Mouse (Mus musculus): ENCODE measurements at regions not wholly inside any gene's neighbourhood (a gene's known extent, or its start where the extent isn't known, plus 50 kb on each side); places are given as distances from the start of the nearest gene placed in this dataset.

- H3K9ac ChIP-seq (replicated peaks), result no peak overlapping the region
- no peaks in the 10 kb centered on the region for H3K36me3 ChIP-seq
- no peak overlapping the region for H3K4me3 ChIP-seq (replicated peaks)
- ATAC-seq (ENCODE audit: insufficient number of reproducible peaks, insufficient read depth, low FRiP score, low TSS enrichment, low read depth), result no peak
- peaks cover 18% of the 10 kb centered on the region; the same call in 1 of the 2 replicates for H3K4me1 ChIP-seq (replicated peaks)
- H3K4me2 ChIP-seq, result no peak overlapping the region
- H3K9me3 ChIP-seq, result no peaks in the 10 kb centered on the region
- H3K27ac ChIP-seq, result no peak overlapping the region
- peaks cover 76% of the 10 kb centered on the region for H3K27me3 ChIP-seq
- WGBS, result 66% methylated on average over 6 of the region's 6 CpGs
Measured at GRCm38 (mm10) chrX:99324546-99325170, 146.4 kb downstream of the Pja1 start.

GRCm38 (mm10) chrX:99319791-99320190 is 151.3 kb downstream of the Pja1 start:
- H3K27me3 ChIP-seq, result peaks cover 82% of the 10 kb centered on the region
- no peak overlapping the region for H3K27ac ChIP-seq
- H3K36me3 ChIP-seq, result no peaks in the 10 kb centered on the region
- H3K4me3 ChIP-seq (replicated peaks), result no peak overlapping the region
- peaks cover 5% of the 10 kb centered on the region; the same call in 1 of the 2 replicates for H3K4me1 ChIP-seq (replicated peaks)
- no peaks in the 10 kb centered on the region for H3K9me3 ChIP-seq
- 83% methylated on average over 7 of the region's 7 CpGs for WGBS
- no peak for ATAC-seq (ENCODE audit: insufficient number of reproducible peaks, insufficient read depth, low FRiP score, low TSS enrichment, low read depth)
- no peak overlapping the region for H3K4me2 ChIP-seq
- no peak overlapping the region for H3K9ac ChIP-seq (replicated peaks)

- Histone ChIP-seq H3K27me3 (peaks cover 76% of the 10 kb centered on the region), H3K9ac (replicated peaks) (no peak overlapping the region), H3K4me2 (no peak overlapping the region), H3K4me3 (replicated peaks) (no peak overlapping the region), H3K9me3 (no peaks in the 10 kb centered on the region), H3K27ac (no peak overlapping the region), H3K4me1 (replicated peaks) (peaks cover 3% of the 10 kb centered on the region; the same call in 1 of the 2 replicates), H3K36me3 (no peaks in the 10 kb centered on the region)
- WGBS, result 84% methylated on average over 6 of the region's 6 CpGs
- no peak for ATAC-seq (ENCODE audit: insufficient number of reproducible peaks, insufficient read depth, low FRiP score, low TSS enrichment, low read depth)
Measured at GRCm38 (mm10) chrX:99319163-99319562, 151.9 kb downstream of the Pja1 start.

- Histone ChIP-seq H3K9me3 (no peaks in the 10 kb centered on the region), H3K4me3 (replicated peaks) (no peak overlapping the region), H3K36me3 (no peaks in the 10 kb centered on the region), H3K27ac (no peak overlapping the region), H3K4me1 (replicated peaks) (peaks cover 3% of the 10 kb centered on the region; the same call in 1 of the 2 replicates), H3K9ac (replicated peaks) (no peak overlapping the region), H3K27me3 (peaks cover 73% of the 10 kb centered on the region), H3K4me2 (no peak overlapping the region)
- ATAC-seq (ENCODE audit: insufficient number of reproducible peaks, insufficient read depth, low FRiP score, low TSS enrichment, low read depth), result no peak
- 88% methylated on average over 8 of the region's 8 CpGs for WGBS
Measured at GRCm38 (mm10) chrX:99318141-99318540, 152.9 kb downstream of the Pja1 start.

- H3K9me3 ChIP-seq, result no peaks in the 10 kb centered on the region
- no peak overlapping the region for H3K27ac ChIP-seq
- H3K4me1 ChIP-seq (replicated peaks), result peaks cover 3% of the 10 kb centered on the region; the same call in 1 of the 2 replicates
- no peaks in the 10 kb centered on the region for H3K36me3 ChIP-seq
- H3K27me3 ChIP-seq, result peaks cover 70% of the 10 kb centered on the region
- H3K9ac ChIP-seq (replicated peaks), result no peak overlapping the region
- 71% methylated on average over 10 of the region's 10 CpGs for WGBS
- ATAC-seq (ENCODE audit: insufficient number of reproducible peaks, insufficient read depth, low FRiP score, low TSS enrichment, low read depth), result no peak
- no peak overlapping the region for H3K4me2 ChIP-seq
- H3K4me3 ChIP-seq (replicated peaks), result no peak overlapping the region
Measured at GRCm38 (mm10) chrX:99317736-99318135, 153.3 kb downstream of the Pja1 start.

GRCm38 (mm10) chrX:99316410-99317056 is 154.5 kb downstream of the Pja1 start:
- 75% methylated on average over 4 of the region's 4 CpGs for WGBS
- Histone ChIP-seq H3K9me3 (no peaks in the 10 kb centered on the region), H3K27ac (no peak overlapping the region), H3K4me3 (replicated peaks) (no peak overlapping the region), H3K4me2 (no peak overlapping the region), H3K27me3 (peaks cover 62% of the 10 kb centered on the region), H3K36me3 (no peaks in the 10 kb centered on the region), H3K9ac (replicated peaks) (no peak overlapping the region), H3K4me1 (replicated peaks) (peaks cover 3% of the 10 kb centered on the region; the same call in 1 of the 2 replicates)
- no peak for ATAC-seq (ENCODE audit: insufficient number of reproducible peaks, insufficient read depth, low FRiP score, low TSS enrichment, low read depth)

- Histone ChIP-seq H3K9ac (replicated peaks) (no peak overlapping the region), H3K4me1 (replicated peaks) (no peaks in the 10 kb centered on the region), H3K4me2 (no peak overlapping the region), H3K27ac (no peak overlapping the region), H3K4me3 (replicated peaks) (no peak overlapping the region), H3K27me3 (peaks cover 55% of the 10 kb centered on the region), H3K36me3 (no peaks in the 10 kb centered on the region), H3K9me3 (no peaks in the 10 kb centered on the region)
- no peak for ATAC-seq (ENCODE audit: insufficient number of reproducible peaks, insufficient read depth, low FRiP score, low TSS enrichment, low read depth)
- 50% methylated on average over 6 of the region's 6 CpGs for WGBS
Measured at GRCm38 (mm10) chrX:99299110-99299509, 163.2 kb downstream of the Efnb1 start.

GRCm38 (mm10) chrX:99294726-99295125 is 158.8 kb downstream of the Efnb1 start:
- H3K27ac ChIP-seq, result no peak overlapping the region
- no peak overlapping the region for H3K9ac ChIP-seq (replicated peaks)
- H3K4me1 ChIP-seq (replicated peaks), result peaks cover 17% of the 10 kb centered on the region
- H3K36me3 ChIP-seq, result no peaks in the 10 kb centered on the region
- no peak overlapping the region for H3K4me2 ChIP-seq
- no peak overlapping the region for H3K4me3 ChIP-seq (replicated peaks)
- peaks cover 80% of the 10 kb centered on the region for H3K27me3 ChIP-seq
- WGBS, result 79% methylated on average over 8 of the region's 8 CpGs
- no peak for ATAC-seq (ENCODE audit: insufficient number of reproducible peaks, insufficient read depth, low FRiP score, low TSS enrichment, low read depth)
- H3K9me3 ChIP-seq, result no peaks in the 10 kb centered on the region

- no peaks in the 10 kb centered on the region for H3K9me3 ChIP-seq
- no peak overlapping the region for H3K9ac ChIP-seq (replicated peaks)
- ATAC-seq (ENCODE audit: insufficient number of reproducible peaks, insufficient read depth, low FRiP score, low TSS enrichment, low read depth), result no peak
- no peak overlapping the region for H3K27ac ChIP-seq
- 68% methylated on average over 6 of the region's 6 CpGs for WGBS
- no peak overlapping the region for H3K4me2 ChIP-seq
- H3K4me3 ChIP-seq (replicated peaks), result no peak overlapping the region
- H3K27me3 ChIP-seq, result peaks cover 84% of the 10 kb centered on the region
- H3K4me1 ChIP-seq (replicated peaks), result peaks cover 17% of the 10 kb centered on the region
- no peaks in the 10 kb centered on the region for H3K36me3 ChIP-seq
Measured at GRCm38 (mm10) chrX:99293967-99294366, 158.0 kb downstream of the Efnb1 start.

GRCm38 (mm10) chrX:99292758-99293157 is 156.8 kb downstream of the Efnb1 start:
- 84% methylated on average over 11 of the region's 11 CpGs for WGBS
- no peak for ATAC-seq (ENCODE audit: insufficient number of reproducible peaks, insufficient read depth, low FRiP score, low TSS enrichment, low read depth)
- Histone ChIP-seq H3K9me3 (no peaks in the 10 kb centered on the region), H3K4me3 (replicated peaks) (no peak overlapping the region), H3K27me3 (peaks cover 89% of the 10 kb centered on the region), H3K4me2 (no peak overlapping the region), H3K9ac (replicated peaks) (no peak overlapping the region), H3K36me3 (no peaks in the 10 kb centered on the region), H3K27ac (no peak overlapping the region), H3K4me1 (replicated peaks) (peaks cover 17% of the 10 kb centered on the region)

GRCm38 (mm10) chrX:99291965-99292364 is 156.0 kb downstream of the Efnb1 start:
- H3K27me3 ChIP-seq, result peaks cover 89% of the 10 kb centered on the region
- no peak overlapping the region for H3K4me2 ChIP-seq
- no peak overlapping the region for H3K9ac ChIP-seq (replicated peaks)
- WGBS, result 60% methylated on average over 5 of the region's 5 CpGs
- no peak for ATAC-seq (ENCODE audit: insufficient number of reproducible peaks, insufficient read depth, low FRiP score, low TSS enrichment, low read depth)
- H3K36me3 ChIP-seq, result no peaks in the 10 kb centered on the region
- no peak overlapping the region for H3K27ac ChIP-seq
- H3K9me3 ChIP-seq, result no peaks in the 10 kb centered on the region
- no peak overlapping the region for H3K4me3 ChIP-seq (replicated peaks)
- peaks cover 17% of the 10 kb centered on the region for H3K4me1 ChIP-seq (replicated peaks)
